Comparison of ENCODE assay signal across 10 mouse cellular contexts in the genomic region with DNA sequence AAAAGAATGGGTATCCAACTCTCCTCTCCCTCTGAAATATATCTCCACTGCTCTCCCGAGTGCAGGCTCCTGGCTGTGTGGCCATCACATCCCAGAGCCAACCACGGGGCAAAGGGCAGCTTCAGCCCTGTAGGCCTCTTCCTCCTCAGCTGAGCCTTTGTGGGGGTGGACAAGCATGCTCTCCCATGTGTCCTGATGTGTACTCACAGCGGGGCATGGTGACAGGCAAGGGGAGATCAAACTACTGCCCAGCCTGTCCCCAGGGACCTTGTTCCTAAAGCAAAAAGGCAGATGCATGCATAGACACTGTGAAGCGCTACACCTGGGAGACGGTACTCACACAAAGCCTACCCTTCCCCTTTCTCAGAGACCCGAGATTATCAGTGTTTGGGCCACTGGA. TPM values are rescaled to one million over a fixed set of nuclear protein-coding genes. Genes with fewer than 3 reads are reported as not detected.
A peak's percentile ranks its signal among the peaks of the same experiment; 100 is the strongest.
DNase-seq lines count a peak whose midpoint lies in the region; ATAC-seq lines count a peak whose summit lies in the region.
"Had no signal": no experiment of that assay in that cellular context is flagged by ENCODE, and none has a peak within 500 bp of the region (broad histone marks: within the 10 kb centered on the region; RNA-seq: fewer than 3 reads in every experiment).

No protein-coding gene starts in this region.

- H3K9ac ChIP-seq in forebrain, embryonic 12.5 days, result no peak overlapping the region
- no peak overlapping the region for H3K9ac ChIP-seq in limb, embryonic 13.5 days
- H3K9ac ChIP-seq in stomach, embryonic 14.5 days (replicated peaks; ENCODE audit: low read depth, low read length), result no peak overlapping the region

- peaks cover 60% of the 10 kb centered on the region for H3K36me3 ChIP-seq in forebrain, embryonic 12.5 days (replicated peaks)
- peaks cover 59% of the 10 kb centered on the region for H3K36me3 ChIP-seq in forebrain, embryonic 10.5 days (replicated peaks)
- peaks cover 60% of the 10 kb centered on the region for H3K36me3 ChIP-seq in limb, embryonic 13.5 days
- H3K36me3 ChIP-seq in stomach, embryonic 14.5 days (ENCODE audit: control insufficient read depth, insufficient read depth, low read length), result peaks cover 53% of the 10 kb centered on the region

- H3K27me3 ChIP-seq in forebrain, embryonic 12.5 days, result no peaks in the 10 kb centered on the region
- H3K27me3 ChIP-seq in forebrain, embryonic 10.5 days (ENCODE audit: poor library complexity, severe bottlenecking), result no peaks in the 10 kb centered on the region
- H3K27me3 ChIP-seq in limb, embryonic 13.5 days, result no peaks in the 10 kb centered on the region
- no peaks in the 10 kb centered on the region for H3K27me3 ChIP-seq in stomach, embryonic 14.5 days (ENCODE audit: control insufficient read depth, insufficient read depth, low read length)

- no peak overlapping the region for H3K4me3 ChIP-seq in forebrain, embryonic 12.5 days (replicated peaks)
- no peak overlapping the region for H3K4me3 ChIP-seq in forebrain, embryonic 10.5 days
- no peak overlapping the region for H3K4me3 ChIP-seq in limb, embryonic 13.5 days
- no peak overlapping the region for H3K4me3 ChIP-seq in stomach, embryonic 14.5 days (ENCODE audit: low read depth, low read length)
- H3K4me3 ChIP-seq: erythroblast, embryonic 14.5 days had no signal

- WGBS in forebrain, embryonic 12.5 days, result 84% methylated on average over 6 of the region's 6 CpGs
- WGBS in forebrain, embryonic 10.5 days, result 87% methylated on average over 6 of the region's 6 CpGs
- WGBS in limb, embryonic 13.5 days, result 82% methylated on average over 6 of the region's 6 CpGs
- 75% methylated on average over 6 of the region's 6 CpGs for WGBS in stomach, embryonic 14.5 days

- peak; percentile 5; the same call in 1 of the 2 replicates for ATAC-seq in forebrain, embryonic 12.5 days (ENCODE audit: low FRiP score)
- ATAC-seq in limb, embryonic 13.5 days (ENCODE audit: low FRiP score, low read depth), result 0 out of 2 replicates have a peak, but pooled peaks have one; percentile 1
- peak; percentile 2; the same call in 1 of the 2 replicates for ATAC-seq in stomach, embryonic 14.5 days (ENCODE audit: insufficient number of reproducible peaks, insufficient read depth, low FRiP score, low read depth)

- no peak overlapping the region for H3K4me2 ChIP-seq in forebrain, embryonic 12.5 days
- H3K4me2 ChIP-seq in limb, embryonic 13.5 days (replicated peaks), result no peak overlapping the region
- H3K4me2 ChIP-seq in stomach, embryonic 14.5 days (replicated peaks; ENCODE audit: low read depth, low read length), result no peak overlapping the region

- H3K27ac ChIP-seq in forebrain, embryonic 12.5 days, result no peak overlapping the region
- H3K27ac ChIP-seq in forebrain, embryonic 10.5 days, result no peak overlapping the region
- no peak overlapping the region for H3K27ac ChIP-seq in limb, embryonic 13.5 days
- H3K27ac ChIP-seq in stomach, embryonic 14.5 days (ENCODE audit: low read length), result no peak overlapping the region

- peaks cover 55% of the 10 kb centered on the region for H3K9me3 ChIP-seq in forebrain, embryonic 12.5 days
- peaks cover 100% of the 10 kb centered on the region for H3K9me3 ChIP-seq in forebrain, embryonic 10.5 days
- peaks cover 52% of the 10 kb centered on the region for H3K9me3 ChIP-seq in limb, embryonic 13.5 days
- peaks cover 14% of the 10 kb centered on the region for H3K9me3 ChIP-seq in stomach, embryonic 14.5 days (ENCODE audit: control insufficient read depth, low read depth, low read length)
- H3K9me3 ChIP-seq: G1E had no signal

- no peak for DNase-seq in forebrain, embryonic 10.5 days (ENCODE audit: extremely low spot score, low spot score)
- DNase-seq in urinary bladder, postnatal 14 days (ENCODE audit: low spot score), result peak; percentile 72
- DNase-seq in urinary bladder, adult 2 months (ENCODE audit: low spot score), result no peak
- DNase-seq in gastrocnemius, postnatal 25 days, result no peak
- no peak for DNase-seq in spleen, postnatal 14 days (ENCODE audit: low spot score in 2 of 2)

- H3K4me1 ChIP-seq in forebrain, embryonic 12.5 days, result no peaks in the 10 kb centered on the region
- no peaks in the 10 kb centered on the region for H3K4me1 ChIP-seq in forebrain, embryonic 10.5 days
- peaks cover 3% of the 10 kb centered on the region; the same call in 1 of the 2 replicates for H3K4me1 ChIP-seq in limb, embryonic 13.5 days
- peaks cover 4% of the 10 kb centered on the region; the same call in 1 of the 2 replicates for H3K4me1 ChIP-seq in stomach, embryonic 14.5 days (ENCODE audit: control insufficient read depth, insufficient read depth, low read length)

RNA-seq across cellular contexts. Expression of a gene that starts 17.3 kb away (rescaled TPM):
- 209 and 210 TPM in 2 replicates for polyA plus RNA-seq in forebrain, embryonic 12.5 days (2016; fragmentation: Nextera tagmentation; extraction: Ambion mirVana)
- polyA plus RNA-seq in forebrain, embryonic 10.5 days (2016; fragmentation: Nextera tagmentation; extraction: Ambion mirVana), result 223 and 224 TPM in 2 replicates
- 62.9 and 67.6 TPM in 2 replicates for polyA plus RNA-seq in urinary bladder, adult 2 months (2012; rRNA removed)
- 190 and 205 TPM in 2 replicates for polyA plus RNA-seq in limb, embryonic 13.5 days (2015; fragmentation: Nextera tagmentation; extraction: Ambion mirVana)
- polyA plus RNA-seq in stomach, embryonic 14.5 days (2014; fragmentation: Nextera tagmentation; extraction: Ambion mirVana), result 202 and 211 TPM in 2 replicates
- total RNA-seq in gastrocnemius, postnatal 25 days (2021), result 1 to 10 TPM; 7.8 to 8.7 TPM

RNA-seq across cellular contexts. Expression of a gene that starts 17.3 kb away (rescaled TPM):
- polyA plus RNA-seq in forebrain, embryonic 12.5 days (2016; fragmentation: Nextera tagmentation; extraction: Ambion mirVana), result not detected in 2 replicates
- not detected in 2 replicates for polyA plus RNA-seq in forebrain, embryonic 10.5 days (2016; fragmentation: Nextera tagmentation; extraction: Ambion mirVana)
- polyA plus RNA-seq in urinary bladder, adult 2 months (2012; rRNA removed), result not detected in 2 replicates
- not detected in 2 replicates for polyA plus RNA-seq in limb, embryonic 13.5 days (2015; fragmentation: Nextera tagmentation; extraction: Ambion mirVana)
- not detected in 2 replicates for polyA plus RNA-seq in stomach, embryonic 14.5 days (2014; fragmentation: Nextera tagmentation; extraction: Ambion mirVana)
- total RNA-seq in gastrocnemius, postnatal 25 days (2021), result not detected
- total RNA-seq: G1E had no signal
- polyA plus RNA-seq: erythroblast, embryonic 14.5 days; G1E had no signal

RNA-seq across cellular contexts. Expression of a gene that starts 33.3 kb away (rescaled TPM):
- 1.4 and 1.7 TPM in 2 replicates for polyA plus RNA-seq in forebrain, embryonic 12.5 days (2016; fragmentation: Nextera tagmentation; extraction: Ambion mirVana)
- polyA plus RNA-seq in forebrain, embryonic 10.5 days (2016; fragmentation: Nextera tagmentation; extraction: Ambion mirVana), result 1.3 and 1.4 TPM in 2 replicates
- polyA plus RNA-seq in urinary bladder, adult 2 months (2012; rRNA removed), result 0.24 and 0.29 TPM in 2 replicates
- 1.0 and 1.3 TPM in 2 replicates for polyA plus RNA-seq in limb, embryonic 13.5 days (2015; fragmentation: Nextera tagmentation; extraction: Ambion mirVana)
- polyA plus RNA-seq in stomach, embryonic 14.5 days (2014; fragmentation: Nextera tagmentation; extraction: Ambion mirVana), result 1.7 and 1.9 TPM in 2 replicates
- not detected for total RNA-seq in gastrocnemius, postnatal 25 days (2021)
- polyA plus RNA-seq: erythroblast, embryonic 14.5 days; G1E had no signal

RNA-seq across cellular contexts. Expression of a gene that starts 48.4 kb away (rescaled TPM):
- polyA plus RNA-seq in forebrain, embryonic 12.5 days (2016; fragmentation: Nextera tagmentation; extraction: Ambion mirVana), result not detected in 2 replicates
- polyA plus RNA-seq in forebrain, embryonic 10.5 days (2016; fragmentation: Nextera tagmentation; extraction: Ambion mirVana), result 0.07 TPM in 1 of 2 replicates, not detected in the other
- 9.0 and 11.0 TPM in 2 replicates for polyA plus RNA-seq in urinary bladder, adult 2 months (2012; rRNA removed)
- polyA plus RNA-seq in limb, embryonic 13.5 days (2015; fragmentation: Nextera tagmentation; extraction: Ambion mirVana), result 0.33 and 0.74 TPM in 2 replicates
- polyA plus RNA-seq in stomach, embryonic 14.5 days (2014; fragmentation: Nextera tagmentation; extraction: Ambion mirVana), result 0.33 and 1.3 TPM in 2 replicates
- total RNA-seq in gastrocnemius, postnatal 25 days (2021), result under 1 TPM in 1 of 2 experiments, not detected in 1; 0.13 TPM
- polyA plus RNA-seq: erythroblast, embryonic 14.5 days; G1E had no signal

RNA-seq across cellular contexts. Expression of a gene that starts 54.5 kb away (rescaled TPM):
- polyA plus RNA-seq in forebrain, embryonic 12.5 days (2016; fragmentation: Nextera tagmentation; extraction: Ambion mirVana), result 12.6 and 14.4 TPM in 2 replicates
- 8.5 and 9.5 TPM in 2 replicates for polyA plus RNA-seq in forebrain, embryonic 10.5 days (2016; fragmentation: Nextera tagmentation; extraction: Ambion mirVana)
- polyA plus RNA-seq in urinary bladder, adult 2 months (2012; rRNA removed), result 1.3 and 1.7 TPM in 2 replicates
- 13.1 and 13.3 TPM in 2 replicates for polyA plus RNA-seq in limb, embryonic 13.5 days (2015; fragmentation: Nextera tagmentation; extraction: Ambion mirVana)
- polyA plus RNA-seq in stomach, embryonic 14.5 days (2014; fragmentation: Nextera tagmentation; extraction: Ambion mirVana), result 8.7 and 9.4 TPM in 2 replicates
- total RNA-seq in gastrocnemius, postnatal 25 days (2021), result under 1 TPM in 1 of 2 experiments, not detected in 1; 0.27 TPM
- polyA plus RNA-seq: G1E had no signal
